Mouse (Mus musculus) hindbrain, embryonic 15.5 days (tissue): ENCODE data around the gene Vapb. TPM values are rescaled to one million over a fixed set of nuclear protein-coding genes. Genes with fewer than 3 reads are reported as not detected.
A peak's percentile ranks its signal among the peaks of the same experiment; 100 is the strongest.
"Not testable (repeated sequence)": the region's sequence is repeated elsewhere in the genome, so short reads cannot be mapped to it uniquely, and the experiment has no call there.

Experiments used
- ATAC-seq: fragments of 200-750 bp; cut with Nextera tagmentation; 2 replicates; pipeline ENCODE4 v1.8.0; 2017; ENCODE audit warnings: low read depth, moderate number of reproducible peaks, moderate TSS enrichment; ENCODE audit not compliant: low FRiP score
- H3K27ac ChIP-seq: fragments of 300-500 bp; sonication (generic); replicated peaks from 2 replicates; pipeline ENCODE4 v1.5.1; 2015; ENCODE audit warnings: mild to moderate bottlenecking, inconsistent platforms
- H3K27me3 ChIP-seq: fragments of 300-500 bp; sonication (generic); 2 replicates; pipeline ENCODE4 v1.6.1; 2015; ENCODE audit warnings: control low read depth, inconsistent platforms
- H3K36me3 ChIP-seq: fragments of 300-500 bp; sonication (generic); 2 replicates; pipeline ENCODE4 v1.6.1; 2015; ENCODE audit warnings: control low read depth, inconsistent platforms
- H3K4me1 ChIP-seq: fragments of 300-500 bp; sonication (generic); replicated peaks from 2 replicates; pipeline ENCODE4 v1.6.1; 2015; ENCODE audit warnings: control low read depth, inconsistent platforms
- H3K4me2 ChIP-seq: fragments of 300-500 bp; sonication (generic); 2 replicates; pipeline ENCODE4 v1.6.1; 2015; ENCODE audit warnings: moderate library complexity, mild to moderate bottlenecking, inconsistent platforms
- H3K4me3 ChIP-seq: fragments of 300-500 bp; sonication (generic); 2 replicates; pipeline ENCODE4 v1.5.1; 2015; ENCODE audit warnings: mild to moderate bottlenecking, inconsistent platforms
- H3K9ac ChIP-seq: fragments of 300-500 bp; sonication (generic); 2 replicates; pipeline ENCODE4 v1.6.1; 2015; ENCODE audit warnings: inconsistent platforms
- H3K9me3 ChIP-seq: fragments of 300-500 bp; sonication (generic); 2 replicates; pipeline ENCODE4 v1.6.1; 2016; ENCODE audit warnings: control low read depth, inconsistent platforms
- WGBS: fragments of 180-500 bp; shearing (Covaris S2); methylation state at CpG from one replicate; pipeline ENCODE4 v1.1.7; 2015; 5-methylcytosine and 5-hydroxymethylcytosine counted together
- polyA plus RNA-seq: library from polyadenylated mRNA; unstranded; fragments of >200 nt; fragmentation: Nextera tagmentation; extraction: Ambion mirVana; gene quantifications from 2 replicates; pipeline ENCODE4 v1.2.1, GENCODE M21; 2015

Vapb gene
- 15.9 and 18.4 TPM in 2 replicates for polyA plus RNA-seq

GRCm38 (mm10) chr2:173737222-173737989 is at the start of gene Vapb:
Gene Vapb (plus strand): TSS chr2:173737511.
- Histone ChIP-seq H3K4me2 (peak within 1 kb of the TSS; percentile 61), H3K9me3 (no peaks in the 10 kb centered on the region), H3K27me3 (no peaks in the 10 kb centered on the region), H3K4me1 (peaks cover 29% of the 10 kb centered on the region), H3K27ac (peak within 1 kb of the TSS; percentile 80), H3K9ac (peak within 1 kb of the TSS; percentile 77), H3K4me3 (peak within 1 kb of the TSS; percentile 74), H3K36me3 (peaks cover 3% of the 10 kb centered on the region; the same call in 1 of the 2 replicates)
- peak; percentile 96 for ATAC-seq
- WGBS = under 1% methylated on average over 64 of the region's 70 CpGs

GRCm38 (mm10) chr2:173689835-173690234 is 47.5 kb upstream of the Vapb start:
- Histone ChIP-seq H3K4me1 (peaks cover 18% of the 10 kb centered on the region; the same call in 1 of the 2 replicates), H3K9me3 (no peaks in the 10 kb centered on the region), H3K27ac (no peak overlapping the region), H3K9ac (no peak overlapping the region), H3K36me3 (no peaks in the 10 kb centered on the region; the same call in 1 of the 2 replicates), H3K27me3 (no peaks in the 10 kb centered on the region), H3K4me3 (no peak overlapping the region), H3K4me2 (no peak overlapping the region)
- ATAC-seq = no peak

- ATAC-seq = peak; percentile 58
Measured at GRCm38 (mm10) chr2:173691748-173692147, 45.6 kb upstream of the Vapb start.

GRCm38 (mm10) chr2:173692693-173693092 is 44.6 kb upstream of the Vapb start:
- Histone ChIP-seq H3K4me2 (no peak overlapping the region), H3K27me3 (no peaks in the 10 kb centered on the region), H3K4me1 (peaks cover 7% of the 10 kb centered on the region; the same call in 1 of the 2 replicates), H3K9me3 (no peaks in the 10 kb centered on the region), H3K9ac (no peak overlapping the region), H3K4me3 (no peak overlapping the region), H3K27ac (no peak overlapping the region), H3K36me3 (peaks cover 8% of the 10 kb centered on the region; the same call in 1 of the 2 replicates)
- no peak for ATAC-seq
- 77% methylated on average over 2 of the region's 2 CpGs for WGBS

More at GRCm38 (mm10) chr2:173691748-173692147, 45.6 kb upstream of the Vapb start:
- Histone ChIP-seq H3K9ac (no peak overlapping the region), H3K27ac (peak overlapping the region; percentile 48), H3K4me2 (no peak overlapping the region), H3K36me3 (peaks cover 4% of the 10 kb centered on the region; the same call in 1 of the 2 replicates), H3K9me3 (no peaks in the 10 kb centered on the region), H3K4me3 (no peak overlapping the region), H3K4me1 (peaks cover 9% of the 10 kb centered on the region; the same call in 1 of the 2 replicates), H3K27me3 (no peaks in the 10 kb centered on the region)
- 74% methylated on average over 6 of the region's 6 CpGs for WGBS

GRCm38 (mm10) chr2:173698850-173699249 is 38.5 kb upstream of the Vapb start:
- Histone ChIP-seq H3K4me1 (peaks cover 28% of the 10 kb centered on the region), H3K4me3 (no peak overlapping the region), H3K27me3 (no peaks in the 10 kb centered on the region), H3K36me3 (peaks cover 24% of the 10 kb centered on the region; the same call in 1 of the 2 replicates), H3K9ac (no peak overlapping the region), H3K4me2 (no peak overlapping the region), H3K9me3 (no peaks in the 10 kb centered on the region), H3K27ac (no peak overlapping the region)
- no peak for ATAC-seq
- WGBS = 89% methylated on average over 3 of the region's 3 CpGs

GRCm38 (mm10) chr2:173702096-173702866 is 35.0 kb upstream of the Vapb start:
- H3K9ac ChIP-seq = no peak overlapping the region

GRCm38 (mm10) chr2:173702867-173703237 is 34.5 kb upstream of the Vapb start:
- WGBS = 80% methylated on average over 12 of the region's 12 CpGs
- peak overlapping the region; percentile 77 for H3K27ac ChIP-seq
- H3K9ac ChIP-seq = no peak overlapping the region
- no peaks in the 10 kb centered on the region for H3K9me3 ChIP-seq
- ATAC-seq = no peak
- H3K4me2 ChIP-seq = no peak overlapping the region
- H3K4me3 ChIP-seq = no peak overlapping the region
- H3K36me3 ChIP-seq = peaks cover 14% of the 10 kb centered on the region; the same call in 1 of the 2 replicates
- H3K27me3 ChIP-seq = no peaks in the 10 kb centered on the region
- H3K4me1 ChIP-seq = peaks cover 44% of the 10 kb centered on the region

More at GRCm38 (mm10) chr2:173702096-173702866, 35.0 kb upstream of the Vapb start:
- Histone ChIP-seq H3K4me1 (peaks cover 44% of the 10 kb centered on the region), H3K9me3 (no peaks in the 10 kb centered on the region), H3K4me2 (no peak overlapping the region), H3K36me3 (peaks cover 17% of the 10 kb centered on the region; the same call in 1 of the 2 replicates), H3K27ac (peak overlapping the region; percentile 77), H3K27me3 (no peaks in the 10 kb centered on the region), H3K4me3 (no peak overlapping the region)
- 51% methylated on average over 16 of the region's 16 CpGs for WGBS
- ATAC-seq = peak; percentile 74; the same call in 1 of the 2 replicates

GRCm38 (mm10) chr2:173705827-173706551 is 31.3 kb upstream of the Vapb start:
- Histone ChIP-seq H3K9me3 (no peaks in the 10 kb centered on the region), H3K9ac (no peak overlapping the region), H3K27me3 (no peaks in the 10 kb centered on the region), H3K27ac (no peak overlapping the region), H3K36me3 (0 out of 2 replicates have a peak, but pooled peaks cover 4% of the 10 kb centered on the region), H3K4me3 (no peak overlapping the region), H3K4me2 (no peak overlapping the region), H3K4me1 (peaks cover 43% of the 10 kb centered on the region)
- ATAC-seq = no peak
- 69% methylated on average over 15 of the region's 15 CpGs for WGBS

- not testable (repeated sequence) for H3K36me3 ChIP-seq, H3K9me3 ChIP-seq, ATAC-seq, H3K27me3 ChIP-seq, H3K4me3 ChIP-seq, H3K4me2 ChIP-seq, H3K27ac ChIP-seq, H3K9ac ChIP-seq
- peaks cover 30% of the 10 kb centered on the region for H3K4me1 ChIP-seq
Measured at GRCm38 (mm10) chr2:173707626-173708025, 29.7 kb upstream of the Vapb start.

- Histone ChIP-seq H3K9ac (no peak overlapping the region), H3K4me1 (peaks cover 24% of the 10 kb centered on the region), H3K9me3 (no peaks in the 10 kb centered on the region), H3K4me2 (no peak overlapping the region), H3K27ac (no peak overlapping the region), H3K4me3 (no peak overlapping the region), H3K27me3 (no peaks in the 10 kb centered on the region), H3K36me3 (no peaks in the 10 kb centered on the region)
- 77% methylated on average over 6 of the region's 6 CpGs for WGBS
- no peak for ATAC-seq
Measured at GRCm38 (mm10) chr2:173710193-173710592, 27.1 kb upstream of the Vapb start.

- peak; percentile 47; the same call in 1 of the 2 replicates for ATAC-seq
- no peaks in the 10 kb centered on the region for H3K9me3 ChIP-seq
- H3K4me2 ChIP-seq = no peak overlapping the region
- H3K27me3 ChIP-seq = no peaks in the 10 kb centered on the region
- peak overlapping the region; percentile 50 for H3K27ac ChIP-seq
- 28% methylated on average over 10 of the region's 10 CpGs for WGBS
- H3K9ac ChIP-seq = no peak overlapping the region
- no peaks in the 10 kb centered on the region for H3K36me3 ChIP-seq
- H3K4me3 ChIP-seq = no peak overlapping the region
- peaks cover 16% of the 10 kb centered on the region for H3K4me1 ChIP-seq
Measured at GRCm38 (mm10) chr2:173712656-173713055, 24.7 kb upstream of the Vapb start.
